32 mouse cellular contexts compared by ENCODE assay signal in genomic region chr13:111756986-111757385, GRCm38 (mm10).
"Had no signal": no experiment of that assay in that cellular context is flagged by ENCODE, and none has a peak within 500 bp of the region (broad histone marks: within the 10 kb centered on the region; RNA-seq: fewer than 3 reads in every experiment).

No protein-coding gene starts in this region.

- DNase-seq: left cerebral cortex, postnatal 4 days; liver; liver, embryonic 13.5 days; liver, postnatal 0 days; lung, adult 18-20 months; lung, adult 2 months; lung, embryonic 14.5 days; lung, postnatal 10 days; lung, postnatal 14 days; lung, postnatal 36 days; lung, postnatal 4 days; midbrain, embryonic 14.5 days had no signal

- ATAC-seq: liver, embryonic 12.5 days; liver, postnatal 0 days; lung, postnatal 0 days; midbrain, embryonic 13.5 days; midbrain, embryonic 15.5 days; midbrain, embryonic 16.5 days had no signal

- H3K4me1 ChIP-seq: limb, embryonic 10.5 days; limb, embryonic 12.5 days; limb, embryonic 13.5 days; limb, embryonic 15.5 days; liver, embryonic 12.5 days; liver, embryonic 13.5 days; liver, embryonic 15.5 days; lung, embryonic 15.5 days; megakaryocyte, embryonic 14.5 days; midbrain, embryonic 10.5 days; midbrain, embryonic 12.5 days; midbrain, embryonic 13.5 days; midbrain, embryonic 15.5 days; neural tube, embryonic 12.5 days had no signal

- H3K4me3 ChIP-seq: limb, embryonic 10.5 days; limb, embryonic 12.5 days; limb, embryonic 13.5 days; limb, embryonic 15.5 days; liver, embryonic 12.5 days; liver, embryonic 13.5 days; liver, embryonic 15.5 days; lung, embryonic 15.5 days; megakaryocyte, embryonic 14.5 days; midbrain, embryonic 10.5 days; midbrain, embryonic 12.5 days; midbrain, embryonic 13.5 days; midbrain, embryonic 15.5 days; myocyte; neural tube, embryonic 12.5 days had no signal

- H3K4me2 ChIP-seq: limb, embryonic 12.5 days; limb, embryonic 13.5 days; limb, embryonic 15.5 days; liver, embryonic 11.5 days; liver, embryonic 12.5 days; liver, embryonic 13.5 days; liver, embryonic 15.5 days; lung, embryonic 14.5 days; lung, embryonic 15.5 days; midbrain, embryonic 11.5 days; midbrain, embryonic 12.5 days; midbrain, embryonic 13.5 days; midbrain, embryonic 15.5 days; neural tube, embryonic 12.5 days had no signal

- H3K9ac ChIP-seq: limb, embryonic 12.5 days; limb, embryonic 13.5 days; limb, embryonic 15.5 days; liver, embryonic 12.5 days; liver, embryonic 13.5 days; liver, embryonic 14.5 days; liver, embryonic 15.5 days; liver, postnatal 0 days; lung, embryonic 14.5 days; lung, embryonic 15.5 days; midbrain, embryonic 12.5 days; midbrain, embryonic 13.5 days; midbrain, embryonic 15.5 days; neural tube, embryonic 12.5 days had no signal

- H3K27me3 ChIP-seq: limb, embryonic 12.5 days; limb, embryonic 13.5 days; limb, embryonic 15.5 days; liver, embryonic 12.5 days; liver, embryonic 13.5 days; liver, embryonic 15.5 days; lung, embryonic 15.5 days; megakaryocyte, embryonic 14.5 days; midbrain, embryonic 12.5 days; midbrain, embryonic 13.5 days; midbrain, embryonic 15.5 days; neural tube, embryonic 12.5 days had no signal

- H3K9me3 ChIP-seq: limb, embryonic 10.5 days; limb, embryonic 13.5 days; limb, embryonic 15.5 days; liver, embryonic 12.5 days; liver, embryonic 13.5 days; liver, embryonic 15.5 days; lung, embryonic 15.5 days; midbrain, embryonic 10.5 days; midbrain, embryonic 12.5 days; midbrain, embryonic 13.5 days; midbrain, embryonic 15.5 days; neural tube, embryonic 12.5 days had no signal

- H3K27ac ChIP-seq: limb, embryonic 10.5 days; limb, embryonic 12.5 days; limb, embryonic 13.5 days; limb, embryonic 15.5 days; liver, embryonic 12.5 days; liver, embryonic 13.5 days; liver, embryonic 14.5 days; liver, embryonic 15.5 days; lung, embryonic 15.5 days; macrophage; midbrain, embryonic 10.5 days; midbrain, embryonic 12.5 days; midbrain, embryonic 13.5 days; midbrain, embryonic 15.5 days; neural tube, embryonic 12.5 days had no signal
